Mouse (Mus musculus) C2C12 (cell line): ENCODE results near the gene Dennd4a. TPM values are rescaled to one million over a fixed set of nuclear protein-coding genes. Genes with fewer than 3 reads are reported as not detected.

Experiments
- H3K27me3 ChIP-seq: one replicate; pipeline ENCODE4 v1.6.1; 2011; ENCODE audit not compliant: control insufficient read depth, insufficient read depth, insufficient read length
- H3K36me3 ChIP-seq: one replicate; pipeline ENCODE4 v1.6.1; 2011; ENCODE audit not compliant: control insufficient read depth, insufficient read depth
- H3K4me3 ChIP-seq: one replicate; pipeline ENCODE4 v1.5.1; 2011; ENCODE audit warnings: mild to moderate bottlenecking, control low read depth; ENCODE audit not compliant: poor library complexity, insufficient read depth, severe bottlenecking
- H3K79me2 ChIP-seq: one replicate; pipeline ENCODE4 v1.6.1; 2011; ENCODE audit not compliant: control insufficient read depth, insufficient read depth
- H3K79me3 ChIP-seq: one replicate; pipeline ENCODE4 v1.6.1; 2011; ENCODE audit warnings: low read depth, control low read depth
- H3ac ChIP-seq: one replicate; pipeline ENCODE3; 2011; ENCODE audit warnings: low read depth; ENCODE audit not compliant: control insufficient read depth, insufficient read length
- CEBPB ChIP-seq: IDR thresholded peaks from one replicate; pipeline ENCODE4 v1.6.1; 2011; ENCODE audit warnings: low read depth, mild to moderate bottlenecking, control low read depth, moderate library complexity
- CTCF ChIP-seq: IDR thresholded peaks from one replicate; pipeline ENCODE4 v1.5.1; 2011; ENCODE audit not compliant: control insufficient read depth, insufficient read depth, insufficient read length
- FOSL1 ChIP-seq: IDR thresholded peaks from one replicate; pipeline ENCODE4 v1.8.0; 2011; ENCODE audit warnings: mild to moderate bottlenecking, low read length; ENCODE audit not compliant: poor library complexity, insufficient read depth, severe bottlenecking
- MAX ChIP-seq: IDR thresholded peaks from one replicate; pipeline ENCODE4 v1.6.1; 2011; ENCODE audit warnings: mild to moderate bottlenecking, control low read depth
- MYOD1 ChIP-seq: IDR thresholded peaks from one replicate; pipeline ENCODE4 v1.6.1; 2011; ENCODE audit warnings: low read depth; ENCODE audit not compliant: control insufficient read depth, insufficient read length
- MYOG ChIP-seq: IDR thresholded peaks from one replicate; pipeline ENCODE4 v1.6.1; 2011; ENCODE audit not compliant: control insufficient read depth, insufficient read length; ENCODE audit errors: extremely low read depth
- USF1 ChIP-seq: IDR thresholded peaks from one replicate; pipeline ENCODE4 v1.6.1; 2011; ENCODE audit warnings: low read depth, mild to moderate bottlenecking, control low read depth, moderate library complexity
- polyA plus RNA-seq: library from polyadenylated mRNA; unstranded; fragments of >200 nt; fragmentation: generic; extraction: Trizol; gene quantifications from one replicate; pipeline ENCODE4 v1.2.1, GENCODE M21; 2012; ENCODE audit warnings: missing spikeins

Dennd4a gene
- polyA plus RNA-seq, 1 experiment, result 1.3 TPM

- Histone ChIP-seq H3K79me2 (no peaks in the 10 kb centered on the region), H3K4me3 (no peak overlapping the region), H3K79me3 (no peaks in the 10 kb centered on the region), H3ac (no peak overlapping the region), H3K36me3 (no peaks in the 10 kb centered on the region), H3K27me3 (no peaks in the 10 kb centered on the region)
- TF ChIP-seq USF1 (no peak), MYOG (no peak), CTCF (no peak), MYOD1 (no peak), FOSL1 (no peak), MAX (no peak)
These were observed 13.4 kb downstream of the Dennd4a start for GRCm38 (mm10) chr9:64824389-64825008.

- no peak overlapping the region for H3ac ChIP-seq
- H3K4me3 ChIP-seq, result no peak overlapping the region
- H3K27me3 ChIP-seq, result no peaks in the 10 kb centered on the region
- TF ChIP-seq CEBPB, result no peak
- TF ChIP-seq FOSL1, result no peak
- TF ChIP-seq MAX, result no peak
- TF ChIP-seq MYOD1, result no peak
- TF ChIP-seq MYOG, result no peak
- no peak for TF ChIP-seq USF1
- no peak for TF ChIP-seq CTCF
- no peaks in the 10 kb centered on the region for H3K79me3 ChIP-seq
- no peaks in the 10 kb centered on the region for H3K79me2 ChIP-seq
- no peaks in the 10 kb centered on the region for H3K36me3 ChIP-seq
These were observed 19.0 kb downstream of the Dennd4a start for GRCm38 (mm10) chr9:64830092-64830618.

GRCm38 (mm10) chr9:64830641-64831040, 19.5 kb downstream of the Dennd4a start:
- Histone ChIP-seq H3K27me3 (no peaks in the 10 kb centered on the region), H3K36me3 (no peaks in the 10 kb centered on the region), H3K4me3 (no peak overlapping the region), H3K79me2 (no peaks in the 10 kb centered on the region), H3K79me3 (no peaks in the 10 kb centered on the region), H3ac (no peak overlapping the region)
- TF ChIP-seq CEBPB, result no peak
- no peak for TF ChIP-seq USF1
- TF ChIP-seq MYOD1, result no peak
- TF ChIP-seq FOSL1, result no peak

DNA sequence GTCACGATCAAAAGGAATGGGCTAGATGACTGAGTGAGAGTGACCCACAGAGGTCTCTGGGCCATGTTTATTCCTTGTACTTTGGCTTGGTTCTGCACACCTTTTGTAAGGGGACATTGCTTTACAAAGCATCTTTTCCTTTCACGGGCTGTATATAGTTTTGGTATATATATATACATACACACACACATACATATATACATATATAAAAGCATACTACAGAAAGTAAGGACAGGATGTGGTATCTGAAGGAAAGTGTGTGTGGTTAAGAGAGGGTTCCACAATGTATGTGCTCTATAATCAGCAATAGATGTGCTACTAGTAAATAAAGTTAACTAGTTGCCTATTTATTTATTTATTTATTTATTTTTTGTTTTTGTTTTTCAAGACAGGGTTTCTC, 20.6 kb downstream of the Dennd4a start:
- no peaks in the 10 kb centered on the region for H3K79me3 ChIP-seq
- TF ChIP-seq CEBPB (no peak), FOSL1 (no peak), USF1 (no peak), CTCF (no peak), MYOD1 (no peak)
- H3K79me2 ChIP-seq, result no peaks in the 10 kb centered on the region
- no peak overlapping the region for H3ac ChIP-seq
- H3K36me3 ChIP-seq, result no peaks in the 10 kb centered on the region
- no peaks in the 10 kb centered on the region for H3K27me3 ChIP-seq
- no peak overlapping the region for H3K4me3 ChIP-seq

DNA sequence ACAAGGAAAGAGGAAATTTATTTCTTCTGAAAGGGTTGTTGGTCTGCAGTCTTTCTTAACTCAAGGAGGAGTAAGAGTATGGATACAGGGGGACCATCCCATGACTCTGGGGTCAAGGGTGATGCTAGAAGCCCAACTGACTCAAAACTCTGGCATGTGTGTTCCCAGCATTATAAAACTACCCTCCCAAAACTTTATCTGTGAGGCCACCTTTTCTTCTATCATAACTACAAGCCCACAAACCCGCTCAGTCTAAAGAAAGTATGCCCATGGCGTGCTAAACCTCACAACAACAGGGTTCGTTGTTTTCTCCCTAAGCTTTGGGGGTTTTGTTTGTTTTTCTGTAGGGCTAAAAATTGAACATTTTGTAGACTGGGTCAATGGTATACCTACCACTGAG, 23.3 kb downstream of the Dennd4a start:
- no peaks in the 10 kb centered on the region for H3K27me3 ChIP-seq
- TF ChIP-seq MYOG, result no peak
- TF ChIP-seq FOSL1, result no peak
- TF ChIP-seq MYOD1, result no peak
- TF ChIP-seq CEBPB, result no peak
- TF ChIP-seq USF1, result no peak
- no peak for TF ChIP-seq MAX
- no peak for TF ChIP-seq CTCF
- H3K79me2 ChIP-seq, result no peaks in the 10 kb centered on the region
- H3K79me3 ChIP-seq, result no peaks in the 10 kb centered on the region
- no peak overlapping the region for H3K4me3 ChIP-seq
- no peak overlapping the region for H3ac ChIP-seq
- no peaks in the 10 kb centered on the region for H3K36me3 ChIP-seq

GRCm38 (mm10) chr9:64845355-64845754, 34.2 kb downstream of the Dennd4a start:
- Histone ChIP-seq H3K27me3 (no peaks in the 10 kb centered on the region), H3K36me3 (peaks cover 10% of the 10 kb centered on the region), H3K4me3 (no peak overlapping the region), H3K79me3 (no peaks in the 10 kb centered on the region), H3K79me2 (no peaks in the 10 kb centered on the region), H3ac (no peak overlapping the region)
- TF ChIP-seq MYOG, result no peak
- TF ChIP-seq CEBPB, result no peak
